Mouse (Mus musculus) bone marrow macrophage, adult 2 months (primary cell): ENCODE data around the gene Bud13.

Source experiments
- CTCF ChIP-seq: IDR thresholded peaks from 2 replicates; pipeline ENCODE4 v1.5.1; 2012; ENCODE audit warnings: low read depth, mild to moderate bottlenecking, low read length, moderate library complexity
- POLR2A ChIP-seq: IDR thresholded peaks from 2 replicates; pipeline ENCODE4 v1.6.1; 2012; ENCODE audit warnings: mild to moderate bottlenecking, low read depth, low read length, borderline replicate concordance

GRCm38 (mm10) chr9:46235649-46236048 is 47.2 kb upstream of the Bud13 start:
- TF ChIP-seq CTCF: no peak
- TF ChIP-seq POLR2A: no peak
